Mouse (Mus musculus) intestine, postnatal 0 days (tissue): Measurements from ENCODE around the gene Fbxo17. TPM values are rescaled to one million over a fixed set of nuclear protein-coding genes. Genes with fewer than 3 reads are reported as not detected.
"Not testable (repeated sequence)": the region's sequence is repeated elsewhere in the genome, so short reads cannot be mapped to it uniquely, and the experiment has no call there.

Source experiments
- ATAC-seq: fragments of 200-750 bp; cut with Nextera tagmentation; 2 replicates; pipeline ENCODE4 v1.8.0; 2017; ENCODE audit warnings: mild to moderate bottlenecking, moderate TSS enrichment, moderate library complexity
- H3K27ac ChIP-seq: fragments of 300-500 bp; sonication (generic); 2 replicates; pipeline ENCODE4 v1.5.1; 2014; ENCODE audit warnings: mild to moderate bottlenecking, low read depth, low read length, moderate library complexity
- H3K27me3 ChIP-seq: fragments of 300-500 bp; sonication (generic); replicated peaks from 2 replicates; pipeline ENCODE4 v1.6.1; 2014; ENCODE audit warnings: low read length, mixed read lengths; ENCODE audit not compliant: control insufficient read depth, insufficient read depth
- H3K36me3 ChIP-seq: fragments of 300-500 bp; sonication (generic); 2 replicates; pipeline ENCODE4 v1.6.1; 2014; ENCODE audit warnings: mild to moderate bottlenecking, moderate library complexity; ENCODE audit not compliant: control insufficient read depth, insufficient read depth
- H3K4me1 ChIP-seq: fragments of 300-500 bp; sonication (generic); replicated peaks from 2 replicates; pipeline ENCODE4 v1.6.1; 2014; ENCODE audit warnings: antibody characterized with exemption, low read length, mixed read lengths; ENCODE audit not compliant: control insufficient read depth, insufficient read depth
- H3K4me2 ChIP-seq: fragments of 300-500 bp; sonication (generic); replicated peaks from 2 replicates; pipeline ENCODE4 v1.6.1; 2014; ENCODE audit warnings: low read depth, mild to moderate bottlenecking, moderate library complexity
- H3K4me3 ChIP-seq: fragments of 300-500 bp; sonication (generic); 2 replicates; pipeline ENCODE4 v1.5.1; 2014; ENCODE audit warnings: low read depth, low read length
- H3K9ac ChIP-seq: fragments of 300-500 bp; sonication (generic); 2 replicates; pipeline ENCODE4 v1.6.1; 2014; ENCODE audit warnings: mild to moderate bottlenecking, low read depth, low read length
- H3K9me3 ChIP-seq: fragments of 300-500 bp; sonication (generic); 2 replicates; pipeline ENCODE4 v1.6.1; 2016; ENCODE audit warnings: mixed run types; ENCODE audit not compliant: control insufficient read depth
- CTCF ChIP-seq: sonication (generic); IDR thresholded peaks from 2 replicates; pipeline ENCODE4 v1.5.1; 2016; ENCODE audit warnings: low read depth, mild to moderate bottlenecking, control low read depth, antibody characterized with exemption, moderate library complexity
- WGBS: fragments of 180-500 bp; shearing (Covaris S2); extraction: QIAGEN DNeasy Blood & Tissue Kit; methylation state at CpG from one replicate; pipeline ENCODE4 v1.1.7; 2014; 5-methylcytosine and 5-hydroxymethylcytosine counted together
- polyA plus RNA-seq: library from polyadenylated mRNA; unstranded; fragments of >200 nt; fragmentation: Nextera tagmentation; extraction: Ambion mirVana; gene quantifications from 2 replicates; pipeline ENCODE4 v1.2.1, GENCODE M21; 2015

Gene Fbxo17
- polyA plus RNA-seq, 1 experiment from 2014 or later: 1.6 TPM

DNA sequence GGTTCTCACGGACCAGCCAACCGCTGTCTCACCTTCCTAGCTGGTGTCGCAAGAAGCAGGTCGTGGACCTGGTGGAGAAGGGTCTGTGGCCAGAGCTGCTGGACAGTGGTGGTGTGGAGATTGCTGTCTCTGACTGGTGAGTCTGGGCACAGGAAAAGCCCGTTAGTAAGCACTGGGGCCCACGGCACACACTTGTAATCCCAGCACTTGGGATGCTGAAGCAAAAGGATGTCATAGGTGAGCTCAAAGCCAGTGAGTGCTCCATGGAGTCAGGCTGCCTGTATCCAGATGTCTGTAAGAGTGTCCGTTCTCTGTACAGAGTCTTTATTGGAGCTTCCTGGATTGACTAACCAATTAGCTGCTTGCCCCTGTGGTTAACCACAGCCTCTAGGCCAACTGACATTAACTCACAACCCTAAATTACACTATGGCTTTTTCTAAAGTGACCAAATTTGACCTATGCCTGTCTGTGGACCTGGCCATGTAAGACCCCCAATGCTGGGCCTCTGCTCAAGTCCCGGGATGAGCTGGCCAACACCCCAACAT, 21.6 kb upstream of the Fbxo17 start:
- H3K4me1 ChIP-seq: no peaks in the 10 kb centered on the region; the same call in 1 of the 2 replicates
- H3K4me3 ChIP-seq: no peak overlapping the region
- H3K4me2 ChIP-seq: no peak overlapping the region
- TF ChIP-seq CTCF: no peak
- H3K27ac ChIP-seq: no peak overlapping the region
- H3K9ac ChIP-seq: no peak overlapping the region
- peaks cover 11% of the 10 kb centered on the region for H3K27me3 ChIP-seq
- H3K9me3 ChIP-seq: no peaks in the 10 kb centered on the region
- H3K36me3 ChIP-seq: no peaks in the 10 kb centered on the region
- no peak for ATAC-seq
- 67% methylated on average over 8 of the region's 8 CpGs for WGBS

DNA sequence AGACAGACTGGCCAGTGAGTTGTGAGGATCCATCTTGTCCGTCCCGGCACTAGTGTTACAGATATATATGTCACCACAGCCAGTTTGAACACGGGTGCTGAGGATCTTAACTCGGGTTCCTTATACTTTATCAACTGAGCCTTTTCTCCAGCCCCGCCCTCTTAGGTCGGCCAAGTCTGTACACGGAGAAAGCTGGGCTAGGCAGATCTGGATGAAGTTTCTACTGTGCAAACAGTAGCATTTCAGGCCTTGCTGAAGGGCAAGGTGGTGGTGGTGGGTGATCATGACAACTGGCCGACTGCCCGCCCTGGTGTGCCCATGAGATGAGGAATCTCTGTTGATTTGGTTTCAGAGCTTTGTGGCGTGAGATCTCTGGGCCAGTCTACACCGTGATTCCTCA, 19.3 kb upstream of the Fbxo17 start:
- no peak overlapping the region for H3K9ac ChIP-seq
- no peaks in the 10 kb centered on the region; the same call in 1 of the 2 replicates for H3K4me1 ChIP-seq
- H3K4me3 ChIP-seq: no peak overlapping the region
- peaks cover 11% of the 10 kb centered on the region for H3K27me3 ChIP-seq
- TF ChIP-seq CTCF: no peak
- no peak overlapping the region for H3K27ac ChIP-seq
- no peaks in the 10 kb centered on the region for H3K9me3 ChIP-seq
- WGBS: 78% methylated on average over 11 of the region's 11 CpGs
- no peak for ATAC-seq
- H3K4me2 ChIP-seq: no peak overlapping the region
- H3K36me3 ChIP-seq: no peaks in the 10 kb centered on the region

DNA sequence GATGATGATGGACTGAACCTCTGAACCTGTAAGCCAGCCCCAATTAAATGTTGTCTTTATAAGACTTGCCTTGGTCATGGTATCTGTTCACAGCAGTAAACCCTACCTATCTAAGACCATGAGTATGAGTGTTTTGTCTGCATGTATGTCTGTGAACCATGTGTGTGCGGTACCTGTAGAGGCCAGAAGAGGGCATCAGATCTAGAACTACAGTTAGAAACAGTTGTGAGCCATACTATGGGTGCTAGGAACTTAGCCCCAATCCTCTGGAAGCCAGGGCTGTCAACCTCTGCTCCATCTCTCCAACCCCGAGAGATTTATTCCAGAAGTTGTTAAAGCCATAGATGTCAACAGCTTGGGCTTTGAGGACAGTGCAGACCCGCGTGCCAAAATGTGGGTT, 16.3 kb upstream of the Fbxo17 start:
- Histone ChIP-seq H3K4me3 (no peak overlapping the region), H3K27ac (no peak overlapping the region), H3K9me3 (no peaks in the 10 kb centered on the region), H3K36me3 (no peaks in the 10 kb centered on the region), H3K4me1 (no peaks in the 10 kb centered on the region), H3K9ac (no peak overlapping the region), H3K27me3 (no peaks in the 10 kb centered on the region), H3K4me2 (no peak overlapping the region)
- no peak for TF ChIP-seq CTCF
- 97% methylated on average over 4 of the region's 4 CpGs for WGBS
- no peak for ATAC-seq

DNA sequence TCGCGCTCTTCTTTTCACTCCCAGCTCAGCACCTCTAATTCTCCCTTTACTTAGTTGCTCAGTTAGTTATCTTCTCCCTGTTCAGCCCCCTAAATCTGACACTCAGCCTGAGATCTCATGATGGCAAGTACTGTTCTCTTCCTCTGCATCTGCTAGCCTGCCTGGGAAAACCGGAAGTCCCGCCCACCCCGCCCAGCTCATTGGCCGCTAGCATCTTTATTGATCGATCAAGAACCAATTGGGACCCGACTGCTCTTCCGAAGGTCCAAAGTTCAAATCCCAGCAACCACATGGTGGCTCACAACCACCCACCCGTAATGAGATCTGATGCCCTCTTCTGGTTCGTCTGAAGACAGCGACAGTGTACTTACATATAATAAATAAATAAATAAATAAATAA, 15.3 kb upstream of the Fbxo17 start:
- ATAC-seq, H3K4me2 ChIP-seq, H3K36me3 ChIP-seq, H3K4me3 ChIP-seq, H3K27ac ChIP-seq, H3K27me3 ChIP-seq, H3K9ac ChIP-seq, H3K4me1 ChIP-seq, H3K9me3 ChIP-seq: not testable (repeated sequence)
- WGBS: 92% methylated on average over 12 of the region's 12 CpGs

DNA sequence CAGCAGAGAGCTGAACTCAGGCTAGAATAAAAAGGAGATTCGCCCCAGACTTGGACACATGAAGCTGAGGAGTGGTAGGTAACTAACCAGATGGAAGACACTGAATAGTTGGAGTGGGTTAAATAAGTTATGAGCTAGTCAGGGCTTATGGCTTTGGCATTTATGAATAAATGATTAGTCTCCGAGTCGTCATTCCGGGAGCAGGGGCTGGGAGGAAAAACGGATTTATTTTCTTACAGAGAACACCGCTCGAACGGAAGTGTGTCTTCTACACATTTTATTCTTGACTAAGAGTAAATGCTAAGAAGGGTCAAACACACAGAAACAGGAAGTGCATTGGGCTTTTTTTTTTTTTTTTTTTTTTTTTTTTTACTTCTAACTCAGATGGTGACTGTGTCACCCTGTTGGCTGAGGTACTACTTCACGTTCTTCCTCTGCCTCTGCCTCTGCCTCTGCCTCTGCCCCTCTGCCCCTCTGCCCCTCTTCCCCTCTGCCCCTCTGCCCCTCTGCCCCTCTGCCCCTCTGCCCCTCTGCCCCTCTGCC, 13.9 kb upstream of the Fbxo17 start:
- Histone ChIP-seq H3K4me2 (no peak overlapping the region), H3K36me3 (no peaks in the 10 kb centered on the region), H3K27ac (no peak overlapping the region), H3K4me1 (no peaks in the 10 kb centered on the region), H3K9me3 (no peaks in the 10 kb centered on the region), H3K9ac (no peak overlapping the region), H3K27me3 (no peaks in the 10 kb centered on the region), H3K4me3 (no peak overlapping the region)
- 71% methylated on average over 9 of the region's 9 CpGs for WGBS
- no peak for TF ChIP-seq CTCF
- ATAC-seq: no peak

DNA sequence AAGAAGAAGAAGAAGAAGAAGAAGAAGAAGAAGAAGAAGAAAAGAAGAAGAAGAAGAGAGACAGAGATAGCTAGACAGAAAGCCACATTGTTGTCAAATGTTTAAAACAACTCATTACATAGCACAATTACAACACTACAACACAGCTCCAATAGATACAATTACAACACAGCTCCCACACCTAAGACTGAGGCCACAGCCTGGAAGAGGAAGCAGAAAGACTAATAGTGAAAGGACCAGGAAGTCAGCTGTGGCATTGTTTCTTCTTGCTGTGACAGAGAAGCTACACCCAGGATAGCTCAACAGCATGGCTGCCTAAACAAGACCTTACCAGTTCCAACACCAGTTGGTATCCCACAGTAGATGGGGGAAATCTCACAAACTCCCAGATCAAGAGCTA, 7.2 kb upstream of the Fbxo17 start:
- no peaks in the 10 kb centered on the region for H3K9me3 ChIP-seq
- no peaks in the 10 kb centered on the region for H3K4me1 ChIP-seq
- H3K27me3 ChIP-seq: no peaks in the 10 kb centered on the region
- no peak for ATAC-seq
- no peak for TF ChIP-seq CTCF
- H3K9ac ChIP-seq: no peak overlapping the region
- no peak overlapping the region for H3K4me2 ChIP-seq
- H3K36me3 ChIP-seq: no peaks in the 10 kb centered on the region
- no peak overlapping the region for H3K27ac ChIP-seq
- no peak overlapping the region for H3K4me3 ChIP-seq

DNA sequence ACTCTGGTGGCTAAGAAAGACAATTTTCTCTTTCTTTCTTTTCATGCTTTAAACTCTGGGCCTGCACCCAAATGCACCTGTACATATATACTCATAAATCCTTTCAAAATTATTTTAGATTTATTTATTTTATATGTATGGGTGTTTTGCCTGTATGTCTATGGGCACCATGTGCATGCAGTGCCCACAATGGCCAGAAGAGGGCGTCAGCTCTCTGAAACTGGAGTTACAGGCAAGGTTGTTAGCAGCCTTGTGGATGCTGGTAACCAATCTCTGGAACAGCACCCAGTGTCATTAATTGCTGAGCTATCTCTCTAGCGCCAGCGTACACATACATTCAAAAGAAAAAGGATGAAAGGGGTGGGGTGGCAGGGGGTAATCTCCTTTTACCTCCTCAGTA, 5.6 kb upstream of the Fbxo17 start:
- Histone ChIP-seq H3K27me3 (no peaks in the 10 kb centered on the region), H3K36me3 (no peaks in the 10 kb centered on the region), H3K9me3 (no peaks in the 10 kb centered on the region), H3K27ac (no peak overlapping the region), H3K4me2 (no peak overlapping the region), H3K4me1 (no peaks in the 10 kb centered on the region), H3K4me3 (no peak overlapping the region), H3K9ac (no peak overlapping the region)
- peak; percentile 41 for TF ChIP-seq CTCF
- WGBS: 70% methylated on average over 3 of the region's 3 CpGs
- ATAC-seq: no peak
